Mouse (Mus musculus) cerebellum, adult 9-10 months (tissue): ENCODE data around the gene Colec11.

ENCODE experiments used
- DNase-seq: peaks from one replicate; pipeline ENCODE4 v3.0.0; 2022

The Colec11 gene

GRCm38 (mm10) chr12:28623195-28623594 lies at the start of gene Colec11:
Gene Colec11, minus strand, starts transcription at chr12:28623377.
- no peak for DNase-seq

DNA sequence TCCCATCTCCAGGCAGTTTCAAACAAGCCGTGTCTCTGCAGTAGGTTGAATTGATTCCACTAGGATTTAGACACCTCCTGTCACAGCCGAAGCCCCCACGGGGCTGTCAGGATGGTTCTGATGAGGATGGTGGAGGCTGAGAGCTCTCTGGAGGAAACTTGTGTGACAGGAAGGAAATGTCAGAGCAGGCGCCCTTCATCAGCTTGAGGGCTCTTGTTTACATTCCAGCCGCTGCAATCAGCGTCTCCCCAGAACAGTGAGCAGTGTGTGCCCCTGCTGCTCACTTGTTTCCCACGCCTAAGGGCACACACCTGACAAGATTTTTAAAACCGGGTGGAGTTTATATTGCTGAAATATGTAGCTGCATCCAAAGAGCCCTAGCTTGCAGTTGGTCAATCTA lies 44.1 kb upstream of the Colec11 start:
- no peak for DNase-seq

DNA sequence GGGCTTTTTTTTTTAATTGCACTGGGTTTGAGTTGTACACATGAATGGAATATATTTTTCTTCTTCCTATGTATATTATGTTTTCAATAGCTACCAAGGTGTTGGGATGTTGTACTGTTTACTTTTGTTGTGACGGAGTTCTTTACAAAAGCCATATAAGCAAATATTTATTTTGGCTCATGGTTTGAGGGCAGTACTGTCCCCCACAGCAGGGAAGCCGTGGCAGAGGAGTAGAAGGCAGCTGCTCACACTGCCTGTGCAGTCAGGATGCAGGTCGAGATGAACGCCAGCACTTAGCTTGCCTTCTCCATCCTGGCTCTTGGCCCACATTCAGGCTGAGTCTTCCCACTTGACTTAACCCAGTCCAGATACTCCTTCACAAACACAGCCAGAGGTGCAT lies 43.6 kb upstream of the Colec11 start:
- no peak for DNase-seq

- no peak for DNase-seq
These were observed 39.5 kb upstream of the Colec11 start for GRCm38 (mm10) chr12:28662628-28663027.

GRCm38 (mm10) chr12:28649141-28650110 lies 26.2 kb upstream of the Colec11 start, which contains the start of gene Rnaseh1:
Gene Rnaseh1, plus strand, starts transcription at chr12:28649602.
- peak; percentile 86 for DNase-seq

- DNase-seq: no peak
These were observed 15.6 kb upstream of the Colec11 start for GRCm38 (mm10) chr12:28638778-28639177.

DNA sequence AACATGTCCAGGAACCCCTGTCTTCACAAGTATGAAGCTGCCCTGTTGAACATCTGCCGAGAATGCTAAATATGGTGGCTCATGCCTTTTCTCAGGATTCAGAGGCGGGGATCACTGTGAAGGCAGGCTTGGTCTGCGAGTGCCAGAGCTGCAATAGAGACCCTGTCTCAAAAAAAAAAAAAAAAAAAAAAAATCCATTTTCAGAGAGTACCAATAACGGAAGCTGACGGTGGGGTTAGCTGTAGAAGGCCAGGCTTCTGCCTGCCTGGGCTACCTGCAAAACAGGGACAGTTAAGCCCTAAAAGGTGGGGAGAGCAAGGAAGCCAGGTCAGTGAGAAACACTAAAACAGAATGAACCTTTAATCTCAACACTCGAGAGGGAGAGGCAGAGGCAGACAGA lies 13.4 kb upstream of the Colec11 start:
- DNase-seq: no peak

GRCm38 (mm10) chr12:28635535-28636476 lies 12.6 kb upstream of the Colec11 start, which contains the start of gene Rps7:
Gene Rps7, minus strand, starts transcription at chr12:28635953.
- peak; percentile 94 for DNase-seq

GRCm38 (mm10) chr12:28635058-28635534 lies 11.9 kb upstream of the Colec11 start:
- DNase-seq: no peak

- DNase-seq: no peak
These were observed 5.3 kb upstream of the Colec11 start for GRCm38 (mm10) chr12:28628436-28628835.

- no peak for DNase-seq
These were observed 3.9 kb upstream of the Colec11 start for GRCm38 (mm10) chr12:28627092-28627491.

DNA sequence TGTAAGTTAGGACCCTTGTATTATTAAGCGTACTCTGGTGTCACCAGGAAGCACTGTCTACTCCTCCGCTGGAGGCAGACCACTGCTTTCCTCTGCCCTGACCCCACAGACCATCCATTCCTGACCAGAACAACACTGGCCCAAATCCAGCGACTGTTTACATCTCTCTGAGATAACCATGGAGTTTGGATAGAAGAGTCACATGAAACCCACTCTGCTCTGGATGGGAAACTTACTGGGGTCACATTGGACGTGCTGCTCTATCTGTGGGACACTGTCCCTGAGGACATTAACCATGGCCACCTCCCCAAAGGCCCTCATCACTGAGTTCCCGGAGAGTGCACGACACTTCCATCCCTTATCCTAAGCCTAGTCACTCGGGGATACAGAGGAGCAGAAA lies 2.2 kb upstream of the Colec11 start:
- DNase-seq: no peak

GRCm38 (mm10) chr12:28624251-28624650 lies 1.1 kb upstream of the Colec11 start:
- no peak for DNase-seq

- DNase-seq: no peak
These were observed 536 bp downstream of the Colec11 start for GRCm38 (mm10) chr12:28622641-28623040.

DNA sequence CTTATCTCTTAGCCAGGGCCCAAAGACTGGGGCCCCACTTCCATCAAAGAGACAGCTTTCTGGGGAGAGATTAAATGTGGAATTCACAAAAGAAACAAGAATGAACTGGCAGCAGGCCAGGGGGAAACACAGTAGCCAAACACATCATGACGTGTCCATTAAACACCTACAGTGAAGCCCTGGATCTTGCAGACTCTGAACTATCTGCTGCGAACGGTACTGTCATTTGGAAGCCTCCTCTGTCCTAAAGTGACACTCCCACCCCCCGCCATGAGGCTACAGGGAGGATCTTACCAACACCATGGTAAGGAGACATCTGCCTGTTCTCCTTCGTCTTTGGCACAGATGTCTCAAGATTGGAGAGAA lies 1.0 kb downstream of the Colec11 start:
- no peak for DNase-seq

DNA sequence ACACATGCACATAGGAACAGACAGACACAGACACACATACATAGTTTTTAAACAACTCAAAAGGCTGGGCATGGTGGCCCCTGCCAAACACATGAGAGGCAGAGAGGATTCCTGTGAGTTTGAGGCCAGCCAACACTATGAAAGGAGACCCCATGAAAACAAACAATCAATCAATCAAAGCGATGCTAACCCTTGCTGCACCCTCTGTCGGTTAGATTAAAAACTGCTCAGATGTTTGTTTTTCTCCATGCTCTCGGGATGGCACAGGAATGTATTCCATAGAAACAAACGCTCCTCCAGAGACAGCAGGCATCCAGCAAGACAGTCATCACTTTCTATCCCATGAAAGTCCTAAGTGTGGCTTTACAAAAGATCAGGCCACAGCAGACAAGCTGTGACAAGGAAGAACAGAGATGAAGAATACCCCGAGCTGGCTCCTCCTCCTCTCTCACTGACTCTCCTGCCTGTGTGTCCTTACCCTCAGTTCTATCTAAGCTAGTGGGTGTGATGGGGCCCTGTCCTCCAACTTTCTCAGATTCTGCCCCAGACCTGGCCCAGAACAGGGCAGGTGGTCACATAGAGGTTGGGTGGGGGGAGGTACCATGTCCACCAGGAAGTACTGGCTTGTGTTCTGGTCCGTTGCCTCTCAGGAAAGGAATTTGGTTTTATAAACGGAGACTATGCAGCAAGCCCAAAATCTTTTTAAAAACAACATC lies 1.6 kb downstream of the Colec11 start:
- DNase-seq: no peak

DNA sequence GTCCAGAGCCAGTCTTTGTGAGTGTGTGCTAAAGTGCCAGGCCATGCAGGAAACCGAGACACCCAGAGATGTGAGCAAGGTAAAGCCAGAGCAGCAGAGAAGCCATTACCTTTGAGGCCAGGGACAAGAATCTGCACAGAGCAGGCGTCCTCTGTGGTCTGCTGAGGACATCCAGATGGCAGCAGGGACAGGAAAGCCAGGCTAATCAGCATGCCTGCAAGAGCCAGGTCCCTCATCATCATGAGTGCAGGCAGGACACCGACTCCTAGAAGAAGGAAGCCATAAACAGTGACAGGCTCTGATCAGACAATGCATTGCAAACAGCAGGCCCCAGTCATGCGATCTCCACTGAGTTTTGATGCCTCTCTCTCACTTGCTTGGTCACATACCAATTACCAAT lies 5.9 kb downstream of the Colec11 start:
- no peak for DNase-seq

- DNase-seq: no peak
These were observed 8.8 kb downstream of the Colec11 start for GRCm38 (mm10) chr12:28614401-28614800.

- no peak for DNase-seq
These were observed 10.8 kb downstream of the Colec11 start for GRCm38 (mm10) chr12:28612391-28612790.

GRCm38 (mm10) chr12:28607546-28608305 lies 15.5 kb downstream of the Colec11 start:
- DNase-seq: peak; percentile 70

DNA sequence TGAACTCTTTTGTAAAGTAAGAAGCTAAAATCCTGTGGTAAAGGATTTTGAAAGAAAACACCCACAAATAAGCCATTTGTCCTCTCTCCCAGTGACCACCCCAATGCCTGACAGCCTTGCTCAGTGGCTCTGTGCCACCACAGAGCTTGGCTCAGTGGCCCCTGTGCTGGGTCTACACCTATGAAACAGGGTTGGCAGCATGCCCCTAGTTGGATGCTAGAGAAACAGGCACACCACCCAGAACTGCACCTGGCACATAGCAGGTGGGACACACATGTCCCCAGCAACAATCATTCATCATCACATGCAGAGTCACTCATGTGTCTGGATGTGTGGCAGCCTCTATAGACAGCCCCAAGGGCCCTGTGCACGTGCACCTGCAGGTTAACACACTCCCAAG lies 19.7 kb downstream of the Colec11 start:
- DNase-seq: no peak

DNA sequence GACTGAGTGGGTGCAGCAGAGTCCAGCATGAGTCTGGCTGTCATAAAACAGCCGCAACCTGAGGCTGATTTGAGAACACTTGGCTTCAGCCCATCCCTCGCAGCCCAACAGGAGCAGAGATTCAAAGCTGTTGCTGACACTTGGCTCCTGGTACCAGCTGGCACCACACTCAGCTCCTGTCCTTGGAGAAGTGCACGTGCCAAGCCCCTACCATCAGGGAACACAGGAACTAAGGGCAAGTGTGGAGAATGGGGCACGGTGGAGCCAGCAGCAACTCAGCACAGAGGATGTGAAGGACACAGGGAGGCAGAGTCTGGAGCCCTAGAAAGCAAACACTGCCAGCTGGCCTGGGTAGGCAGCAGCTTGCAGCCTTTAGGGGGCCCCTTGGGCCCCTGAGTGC lies 20.9 kb downstream of the Colec11 start:
- DNase-seq: peak; percentile 80
